Mouse (Mus musculus): ENCODE results near the gene Olfr796. TPM values are rescaled to one million over a fixed set of nuclear protein-coding genes. Genes with fewer than 3 reads are reported as not detected.

Gene Olfr796
- total RNA-seq (2021), result not detected
- long read RNA-seq, experiment 1, result 0 reads
- long read RNA-seq, experiment 2, result 0 reads

DNA sequence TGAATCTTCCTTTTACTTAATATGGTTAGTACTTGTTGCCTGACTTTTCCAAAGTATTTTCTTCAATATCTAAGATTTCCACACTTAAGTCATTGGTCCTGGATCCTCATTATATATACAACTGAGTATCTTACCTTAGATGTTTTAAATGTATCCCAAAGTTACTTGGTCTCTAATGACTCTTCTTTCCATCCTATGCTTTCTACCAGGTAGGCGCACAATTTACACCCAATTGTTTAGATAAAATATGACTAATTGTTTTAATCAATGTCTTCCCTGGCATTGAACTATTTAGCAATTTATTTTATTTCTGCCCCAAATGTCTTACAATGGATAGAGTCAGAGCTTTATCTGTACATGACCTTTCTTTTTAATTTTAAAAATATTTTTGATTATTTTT, at the start of gene Olfr796:
Gene Olfr796 (minus strand): TSS at position 101 of the 400 bp plus-strand sequence.
- intact Hi-C loops (cut with DNase I), result no loop called here
- no peak for DNase-seq

DNA sequence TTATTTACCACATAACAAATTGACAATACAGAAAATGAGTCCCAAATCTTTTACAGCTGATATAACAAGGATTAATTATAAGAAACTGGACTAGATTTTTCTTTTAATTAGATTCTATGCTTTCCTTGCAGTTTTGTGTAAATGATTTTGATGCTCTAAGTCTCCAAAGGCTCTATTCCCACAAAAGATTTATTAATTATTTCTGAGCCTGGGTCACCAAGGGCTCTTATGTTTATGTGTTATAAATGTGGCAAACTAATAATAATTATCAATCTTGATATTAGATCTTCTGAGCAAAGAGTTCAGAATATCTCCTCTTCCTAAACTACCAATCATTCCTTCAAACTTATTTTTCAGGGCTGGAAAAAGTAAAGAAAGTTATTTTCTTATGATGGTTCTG, 45.0 kb upstream of the Olfr796 start, which contains the start of gene Olfr800:
Gene Olfr800 (plus strand): TSS at position 301 of the 400 bp plus-strand sequence.
- intact Hi-C loops (cut with DNase I), result no loop called here
- DNase-seq, result no peak

DNA sequence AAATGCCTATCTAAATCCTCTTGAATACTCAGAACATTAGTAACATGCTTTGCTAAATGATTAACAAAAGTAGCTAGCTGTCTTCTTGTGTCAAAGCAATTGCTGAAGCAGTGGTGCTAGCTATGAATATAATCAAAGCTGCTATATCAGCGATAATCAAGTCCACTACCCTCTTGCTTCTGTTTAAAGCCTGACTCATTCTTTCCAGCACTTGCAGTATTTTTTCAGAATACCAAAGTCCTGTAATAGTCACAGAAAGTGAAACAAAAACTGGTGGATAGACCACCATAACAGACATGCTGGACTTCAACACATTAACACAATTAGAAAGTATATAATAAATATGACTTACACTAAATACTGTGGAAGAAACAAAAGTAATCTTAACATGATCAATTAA, 39.4 kb upstream of the Olfr796 start:
- intact Hi-C loops (cut with DNase I), result no loop called here
- DNase-seq, result no peak

DNA sequence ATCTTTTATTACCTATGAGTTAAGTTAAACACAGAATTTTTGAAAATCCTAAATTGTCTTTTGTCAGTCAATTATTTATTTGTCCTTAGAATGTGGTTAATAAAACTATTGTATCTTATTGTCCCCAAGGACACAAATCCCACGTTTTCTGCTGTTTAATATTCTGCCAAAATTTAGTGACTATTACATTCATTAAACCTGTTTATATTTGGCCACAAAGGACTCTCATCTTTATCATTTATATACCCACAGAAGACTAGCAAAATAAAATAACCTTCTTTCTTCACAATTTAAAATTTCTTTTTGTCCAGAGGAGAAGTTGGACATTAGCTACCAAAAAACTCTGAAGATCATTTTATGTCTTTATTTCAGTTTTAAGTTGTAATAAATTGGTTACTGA, 24.8 kb upstream of the Olfr796 start, which contains the start of gene Olfr799:
Gene Olfr799 (plus strand): TSS at position 301 of the 400 bp plus-strand sequence.
- DNase-seq, result no peak
- intact Hi-C loops (cut with DNase I), result no loop called here

DNA sequence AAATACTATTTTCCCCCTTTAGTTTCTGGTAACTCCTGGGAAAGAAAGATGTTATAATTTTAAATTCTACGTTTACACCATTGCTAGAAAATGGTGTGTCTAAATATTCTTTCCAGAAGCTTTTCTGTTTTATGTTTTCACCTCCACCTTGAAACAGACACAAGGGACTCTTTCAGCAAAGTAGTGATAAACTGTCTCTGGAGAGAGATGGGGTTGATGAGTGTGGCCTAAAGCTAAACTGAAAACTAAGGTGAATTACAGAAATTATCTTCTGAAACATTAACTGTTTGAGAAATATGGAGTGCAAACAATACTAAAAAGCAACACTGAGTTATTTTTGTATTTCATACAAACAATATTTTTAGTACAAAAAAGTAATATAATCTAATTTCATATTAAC, 15.5 kb upstream of the Olfr796 start, which contains the start of gene Olfr798:
Gene Olfr798 (minus strand): TSS at position 101 of the 400 bp plus-strand sequence.
- DNase-seq, result no peak
- intact Hi-C loops (cut with DNase I), result no loop called here

DNA sequence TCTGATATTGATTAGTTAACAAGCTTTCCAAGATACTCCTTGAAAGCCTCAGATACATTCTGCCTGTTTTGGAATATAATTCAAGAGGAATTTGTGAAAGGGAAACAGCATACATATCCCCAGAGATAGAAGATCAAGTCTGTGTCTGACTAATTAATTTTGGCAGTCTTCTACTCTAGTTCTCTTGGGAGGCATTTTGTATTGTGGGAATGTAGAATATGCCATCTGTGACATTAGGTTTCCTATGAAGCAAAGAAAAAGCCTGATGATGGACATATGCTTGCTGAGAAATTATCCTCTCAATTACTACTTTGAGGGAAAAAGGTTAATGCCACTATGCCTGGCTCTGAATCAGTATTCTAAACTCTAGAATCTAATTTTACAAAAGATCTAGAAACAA, 10.9 kb upstream of the Olfr796 start:
- no peak for DNase-seq

DNA sequence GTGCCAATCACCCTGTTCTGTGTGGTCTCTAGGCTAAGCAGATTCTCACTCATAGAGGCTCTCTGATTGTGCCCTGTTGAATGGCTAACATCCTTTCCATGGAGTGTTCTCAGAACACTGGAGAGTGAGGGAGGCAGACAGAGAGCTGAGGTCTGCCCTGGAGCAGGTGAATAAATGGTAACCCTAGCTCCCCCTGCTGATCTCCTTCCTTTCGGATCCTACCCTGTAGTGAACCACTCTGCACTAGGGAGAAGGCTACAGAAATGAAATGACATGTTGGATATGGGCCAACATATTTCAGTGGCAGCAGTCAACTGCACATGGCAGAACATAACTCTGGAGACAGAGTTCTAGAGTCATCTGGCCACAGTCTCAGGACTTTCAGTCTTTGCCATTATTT, 9.4 kb upstream of the Olfr796 start:
- intact Hi-C loops (cut with DNase I), result no loop called here
- DNase-seq, result no peak

More for the DNA sequence above, 10.9 kb upstream of the Olfr796 start:
- intact Hi-C loops (cut with DNase I), result no loop called here

DNA sequence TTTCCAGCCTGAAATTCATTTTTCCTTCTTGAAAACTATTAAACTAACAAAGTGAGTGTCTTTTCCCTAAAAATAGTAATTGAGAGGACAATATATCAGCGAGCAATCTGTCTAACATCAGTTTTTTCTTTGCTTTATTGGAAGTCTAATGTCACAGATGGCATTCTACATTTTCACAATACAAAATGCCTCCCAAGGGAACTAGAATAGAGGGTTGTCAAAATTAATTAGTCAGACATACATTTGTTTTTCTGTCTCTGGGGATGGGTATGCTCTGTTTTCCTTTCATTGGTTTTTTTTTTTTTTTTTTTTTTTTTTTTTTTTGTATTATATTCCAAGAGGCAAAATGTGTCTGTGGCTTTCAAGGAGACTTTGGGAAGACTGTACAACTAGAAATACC, 35.3 kb downstream of the Olfr796 start:
- intact Hi-C loops (cut with DNase I), result no loop called here
- no peak for DNase-seq

DNA sequence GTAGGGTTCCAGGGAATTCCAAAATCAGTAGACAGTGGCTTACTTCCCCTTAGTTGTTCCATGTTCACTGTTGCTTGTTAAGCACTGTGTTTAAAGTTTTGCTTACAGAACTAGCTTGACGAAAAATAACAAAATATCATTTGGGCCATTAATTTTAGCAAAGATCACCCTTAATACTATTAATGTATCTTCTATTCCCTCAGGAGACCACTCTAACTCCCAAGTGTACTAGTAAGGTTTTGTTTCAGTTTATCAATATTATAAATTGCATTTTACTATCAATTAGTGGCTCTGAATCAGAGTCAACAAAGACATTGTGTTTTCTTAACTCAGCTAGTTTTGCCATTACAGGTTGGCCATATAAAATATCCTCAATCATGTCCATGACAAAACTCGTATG, 45.0 kb downstream of the Olfr796 start, which contains the start of gene Olfr794:
Gene Olfr794 (plus strand): TSS at position 301 of the 400 bp plus-strand sequence.
- DNase-seq, result no peak
- intact Hi-C loops (cut with DNase I), result no loop called here

Small RNAs within 50 kb of the gene (microRNA-seq; reads per million reads assigned to microRNA genes)
- 0 reads per million in 2 experiments for gene Gm23252

Other genes starting within 250 kb of the Olfr796 start
- not detected for gene Olfr784, start 228.5 kb downstream of the Olfr796 start, total RNA-seq (2021)
- gene Olfr785, start 207.1 kb downstream of the Olfr796 start, total RNA-seq (2021), result not detected
- gene Olfr786, start 185.3 kb downstream of the Olfr796 start, total RNA-seq (2021), result not detected
- not detected for gene Olfr787, start 150.7 kb downstream of the Olfr796 start, total RNA-seq (2021)
- gene Olfr788, start 141.6 kb downstream of the Olfr796 start, total RNA-seq (2021), result not detected
- not detected for gene Olfr789, start 127.8 kb downstream of the Olfr796 start, total RNA-seq (2021)
- gene Olfr790, start 114.1 kb downstream of the Olfr796 start, total RNA-seq (2021), result not detected
- not detected for gene Olfr791, start 90.8 kb downstream of the Olfr796 start, total RNA-seq (2021)
- not detected for gene Olfr792, start 73.4 kb downstream of the Olfr796 start, total RNA-seq (2021)
- gene Olfr794, start 44.9 kb downstream of the Olfr796 start, total RNA-seq (2021), result not detected
- not detected for gene Olfr798, start 15.4 kb upstream of the Olfr796 start, total RNA-seq (2021)
- gene Olfr799, start 24.9 kb upstream of the Olfr796 start, total RNA-seq (2021), result not detected
- not detected for gene Olfr800, start 45.1 kb upstream of the Olfr796 start, total RNA-seq (2021)
- not detected for gene Olfr801, start 61.3 kb upstream of the Olfr796 start, total RNA-seq (2021)
- gene Olfr802, start 75.6 kb upstream of the Olfr796 start, total RNA-seq (2021), result not detected
- not detected for gene Olfr803, start 81.7 kb upstream of the Olfr796 start, total RNA-seq (2021)
- not detected for gene Olfr804, start 90.6 kb upstream of the Olfr796 start, total RNA-seq (2021)
- not detected for gene Olfr805, start 116.8 kb upstream of the Olfr796 start, total RNA-seq (2021)
- gene Olfr806, start 129.4 kb upstream of the Olfr796 start, total RNA-seq (2021), result not detected
- not detected for gene Olfr807, start 145.2 kb upstream of the Olfr796 start, total RNA-seq (2021)
- gene Olfr808, start 152.9 kb upstream of the Olfr796 start, total RNA-seq (2021), result not detected
- gene Olfr809, start 162.1 kb upstream of the Olfr796 start, total RNA-seq (2021), result not detected
- not detected for gene Olfr810, start 182.3 kb upstream of the Olfr796 start, total RNA-seq (2021)
- not detected for gene Olfr811, start 191.8 kb upstream of the Olfr796 start, total RNA-seq (2021)
- not detected for gene Olfr812, start 233.5 kb upstream of the Olfr796 start, total RNA-seq (2021)
- gene Olfr813, start 242.8 kb upstream of the Olfr796 start, total RNA-seq (2021), result not detected

Data from heart, postnatal 14 days (tissue).